Mouse (Mus musculus) E14TG2a.4 (cell line): ENCODE results near the gene Slc15a5.

Source experiments
- H3K27me3 ChIP-seq: 2 replicates; pipeline ENCODE4 v1.6.1; 2014; ENCODE audit warnings: low read length, control low read depth; ENCODE audit not compliant: insufficient read depth
- H3K36me3 ChIP-seq: 2 replicates; pipeline ENCODE4 v1.6.1; 2014; ENCODE audit warnings: low read length, control low read depth; ENCODE audit not compliant: insufficient read depth
- H3K4me1 ChIP-seq: replicated peaks from 2 replicates; pipeline ENCODE4 v1.6.1; 2014; ENCODE audit warnings: low read depth, low read length, control low read depth
- H3K4me3 ChIP-seq: replicated peaks from 2 replicates; pipeline ENCODE4 v1.5.1; 2014; ENCODE audit warnings: mild to moderate bottlenecking, low read length
- H3K9me3 ChIP-seq: 2 replicates; pipeline ENCODE4 v1.6.1; 2014; ENCODE audit warnings: low read length, control low read depth
- CTCF ChIP-seq: conservative IDR thresholded peaks from 2 replicates; pipeline ENCODE4 v1.5.1; 2014; ENCODE audit warnings: low read length
- NANOG ChIP-seq: IDR thresholded peaks from 2 replicates; pipeline ENCODE4 v1.6.1; 2014; ENCODE audit warnings: borderline replicate concordance, low read length, mixed read lengths
- POU5F1 ChIP-seq: IDR thresholded peaks from 2 replicates; pipeline ENCODE4 v1.6.1; 2014; ENCODE audit warnings: low read length, borderline replicate concordance

Gene Slc15a5

DNA sequence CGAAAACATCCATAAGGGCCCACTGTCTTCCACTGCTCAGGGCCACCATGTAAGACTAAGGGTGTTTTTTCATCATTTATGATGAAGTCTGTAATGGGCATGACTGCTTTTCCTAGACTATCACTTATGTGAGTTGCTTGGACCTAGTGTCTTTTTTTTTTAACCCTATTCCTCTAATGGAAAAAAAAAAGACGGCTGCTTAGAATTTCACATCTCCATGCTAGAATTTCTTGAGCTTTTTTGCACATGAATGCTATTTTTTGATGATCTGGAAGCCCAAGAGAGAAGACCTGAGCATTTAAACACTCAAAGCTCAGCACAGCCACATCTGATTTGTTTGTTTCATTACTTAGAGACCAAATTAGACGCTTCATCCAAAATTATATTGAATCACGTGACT, at the start of gene Slc15a5:
Gene Slc15a5, minus strand, starts transcription at position 101 of the 400 bp plus-strand sequence.
- H3K4me3 ChIP-seq: no peak within 1 kb of the TSS
- no peaks in the 10 kb centered on the region for H3K9me3 ChIP-seq
- H3K36me3 ChIP-seq: no peaks in the 10 kb centered on the region
- H3K27me3 ChIP-seq: no peaks in the 10 kb centered on the region
- no peaks in the 10 kb centered on the region for H3K4me1 ChIP-seq
- no peak for TF ChIP-seq POU5F1
- no peak for TF ChIP-seq CTCF
- TF ChIP-seq NANOG: no peak

DNA sequence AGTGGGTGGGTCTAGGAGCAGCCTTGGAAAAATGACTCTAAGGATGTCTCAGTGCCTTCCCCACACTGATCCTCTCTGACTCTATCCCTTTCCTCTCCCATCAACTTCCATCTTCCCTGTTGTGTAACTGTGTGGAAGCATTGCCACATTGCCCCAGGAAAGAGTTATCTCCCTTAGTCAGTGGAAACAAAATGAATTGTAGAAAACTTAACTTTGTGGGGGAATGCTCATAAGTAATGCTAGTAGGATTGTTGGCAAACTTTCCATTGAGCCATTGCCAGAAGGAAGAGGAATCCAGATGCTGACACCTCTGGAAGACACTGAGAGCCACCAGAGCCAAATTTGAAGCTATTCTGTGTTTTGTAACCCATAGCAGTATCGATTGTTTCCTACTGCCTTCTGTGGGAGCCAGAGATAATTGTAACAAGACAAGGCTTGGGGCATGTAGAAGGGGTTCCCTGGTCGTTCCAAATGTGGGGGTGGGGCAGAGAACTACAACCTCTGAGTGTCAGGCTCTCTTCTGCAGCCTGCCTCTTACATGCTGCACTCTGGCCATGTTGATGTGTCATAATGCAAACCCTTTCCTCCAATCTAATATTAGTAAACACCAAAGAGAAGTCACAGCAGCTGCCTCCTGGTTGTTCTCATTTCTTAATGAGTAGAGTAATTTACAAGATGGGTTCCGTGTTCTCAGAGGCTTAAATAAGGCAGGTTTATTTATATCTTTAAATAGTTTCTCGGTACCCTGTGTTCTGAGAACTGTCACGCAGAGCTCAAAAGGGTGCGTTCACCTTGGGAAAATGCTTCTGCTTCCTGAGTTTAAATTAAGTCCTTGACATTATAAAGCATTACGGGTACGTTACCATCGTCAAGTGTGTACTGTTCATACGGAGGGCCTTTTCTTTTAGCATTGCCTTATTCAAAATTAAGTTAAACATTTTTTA, 48.9 kb upstream of the Slc15a5 start:
- no peaks in the 10 kb centered on the region for H3K9me3 ChIP-seq
- H3K4me3 ChIP-seq: no peak overlapping the region
- TF ChIP-seq POU5F1 (no peak), CTCF (no peak), NANOG (no peak)
- no peaks in the 10 kb centered on the region for H3K36me3 ChIP-seq
- no peaks in the 10 kb centered on the region for H3K27me3 ChIP-seq
- H3K4me1 ChIP-seq: no peaks in the 10 kb centered on the region

DNA sequence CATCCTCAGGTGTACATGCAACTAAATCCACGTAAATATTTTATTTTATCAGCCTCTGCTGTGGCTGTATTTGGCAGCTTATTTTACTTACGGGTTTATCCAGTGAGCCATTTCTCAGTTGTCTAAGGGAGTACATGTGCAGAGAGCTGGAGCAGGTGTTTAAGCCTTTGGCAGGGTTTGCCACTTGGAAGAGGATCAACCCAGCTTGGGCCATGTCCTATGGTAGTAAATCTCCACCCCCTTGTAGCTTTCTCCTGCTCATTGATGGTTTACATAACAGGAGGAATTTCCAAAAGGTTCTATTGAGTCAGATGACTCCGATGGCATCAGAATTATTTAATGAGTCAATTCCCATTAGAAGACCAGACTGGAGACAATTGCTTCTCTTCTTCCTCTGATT, 37.8 kb upstream of the Slc15a5 start:
- no peak overlapping the region for H3K4me3 ChIP-seq
- TF ChIP-seq NANOG (no peak), CTCF (no peak), POU5F1 (no peak)
- H3K36me3 ChIP-seq: no peaks in the 10 kb centered on the region
- H3K4me1 ChIP-seq: no peaks in the 10 kb centered on the region
- no peaks in the 10 kb centered on the region for H3K9me3 ChIP-seq
- no peaks in the 10 kb centered on the region for H3K27me3 ChIP-seq

DNA sequence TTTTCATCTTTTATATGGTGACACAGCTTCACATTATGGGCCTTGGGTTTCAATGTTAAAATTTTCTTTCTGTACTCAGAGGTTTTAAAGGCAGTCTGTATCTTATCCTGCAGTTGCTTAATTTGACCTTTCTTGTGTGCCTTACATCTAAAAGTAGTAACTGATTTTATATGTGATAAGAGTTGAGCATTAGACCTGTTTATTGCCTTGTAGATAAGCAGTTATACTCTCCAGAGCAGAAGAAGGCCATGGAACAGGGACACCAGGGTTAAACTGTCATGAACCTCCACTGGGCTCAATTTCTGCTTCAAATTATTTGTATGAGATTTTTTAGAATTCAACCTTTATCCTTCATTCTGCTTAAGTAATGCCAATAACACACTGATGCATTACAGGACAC, 24.8 kb upstream of the Slc15a5 start:
- TF ChIP-seq NANOG: no peak
- TF ChIP-seq CTCF: no peak
- TF ChIP-seq POU5F1: no peak
- no peaks in the 10 kb centered on the region for H3K27me3 ChIP-seq
- H3K4me1 ChIP-seq: peaks cover 3% of the 10 kb centered on the region; the same call in 1 of the 2 replicates
- H3K36me3 ChIP-seq: no peaks in the 10 kb centered on the region
- no peak overlapping the region for H3K4me3 ChIP-seq
- H3K9me3 ChIP-seq: no peaks in the 10 kb centered on the region

DNA sequence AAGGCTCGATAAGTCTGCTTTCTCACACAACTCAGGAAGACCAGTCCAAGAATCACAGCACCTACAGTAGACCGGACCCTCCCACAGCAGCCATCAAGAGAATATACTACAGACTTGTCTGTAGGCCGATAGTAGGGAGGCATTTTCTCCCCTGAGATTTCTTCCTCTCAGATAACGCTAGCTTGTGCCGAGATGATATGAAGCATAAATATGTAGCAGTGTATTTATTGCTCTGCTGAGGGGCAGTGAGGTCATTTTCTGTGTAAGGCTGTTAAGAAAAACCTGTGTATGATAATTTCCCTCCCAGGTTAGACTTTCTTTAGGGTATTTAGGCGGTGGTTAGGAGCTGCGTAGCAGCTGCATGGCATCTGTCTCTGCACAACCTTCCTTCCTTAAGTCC, 23.2 kb upstream of the Slc15a5 start:
- Histone ChIP-seq H3K4me1 (peaks cover 4% of the 10 kb centered on the region; the same call in 1 of the 2 replicates), H3K27me3 (no peaks in the 10 kb centered on the region)

DNA sequence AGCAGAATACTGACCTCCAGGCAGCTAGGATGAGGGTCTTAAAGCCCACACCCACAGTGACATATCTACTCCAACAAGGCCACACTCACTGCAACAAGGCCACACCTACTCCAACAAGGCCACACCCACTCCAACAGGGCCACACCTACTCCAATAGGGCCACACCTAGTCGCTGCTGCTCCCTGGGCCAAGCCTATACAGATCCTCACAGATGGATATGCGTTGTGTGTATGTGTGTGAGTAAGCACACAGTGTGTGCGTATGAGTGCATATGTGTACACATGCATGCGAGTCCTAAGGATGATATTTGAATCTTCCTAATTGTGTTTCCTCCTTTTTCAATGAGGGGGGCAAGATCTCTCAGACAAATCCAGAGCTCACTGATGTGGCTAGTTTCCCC, 22.1 kb upstream of the Slc15a5 start:
- no peaks in the 10 kb centered on the region for H3K9me3 ChIP-seq
- peaks cover 4% of the 10 kb centered on the region; the same call in 1 of the 2 replicates for H3K4me1 ChIP-seq
- H3K27me3 ChIP-seq: no peaks in the 10 kb centered on the region
- H3K36me3 ChIP-seq: no peaks in the 10 kb centered on the region
- H3K4me3 ChIP-seq: no peak overlapping the region
- TF ChIP-seq CTCF (no peak), POU5F1 (no peak), NANOG (no peak)

More for the DNA sequence above, 23.2 kb upstream of the Slc15a5 start:
- no peak overlapping the region for H3K4me3 ChIP-seq
- no peaks in the 10 kb centered on the region for H3K36me3 ChIP-seq
- no peaks in the 10 kb centered on the region for H3K9me3 ChIP-seq
- no peak for TF ChIP-seq POU5F1
- no peak for TF ChIP-seq NANOG
- no peak for TF ChIP-seq CTCF

DNA sequence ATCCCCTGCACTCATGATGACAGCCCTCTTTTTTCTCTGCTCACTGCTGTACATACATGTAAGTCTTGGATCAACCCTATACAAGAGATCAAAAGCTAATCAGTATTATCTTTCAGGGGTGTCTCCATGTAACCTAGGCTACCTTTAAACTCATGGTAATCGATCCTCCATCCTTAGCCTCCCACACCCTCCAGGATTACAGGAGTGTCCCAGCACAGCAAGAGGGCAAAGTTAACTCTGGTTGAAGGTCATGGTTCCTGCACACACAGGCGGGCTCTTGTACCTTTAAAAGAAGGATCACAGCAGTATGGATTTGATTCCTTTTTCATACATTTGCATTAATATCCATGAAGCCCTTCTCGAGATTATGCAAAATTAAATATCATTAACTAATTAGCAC, 19.9 kb upstream of the Slc15a5 start:
- Histone ChIP-seq H3K36me3 (no peaks in the 10 kb centered on the region), H3K27me3 (no peaks in the 10 kb centered on the region), H3K4me1 (peaks cover 4% of the 10 kb centered on the region; the same call in 1 of the 2 replicates), H3K9me3 (no peaks in the 10 kb centered on the region), H3K4me3 (no peak overlapping the region)
- TF ChIP-seq POU5F1 (no peak), CTCF (no peak), NANOG (no peak)

DNA sequence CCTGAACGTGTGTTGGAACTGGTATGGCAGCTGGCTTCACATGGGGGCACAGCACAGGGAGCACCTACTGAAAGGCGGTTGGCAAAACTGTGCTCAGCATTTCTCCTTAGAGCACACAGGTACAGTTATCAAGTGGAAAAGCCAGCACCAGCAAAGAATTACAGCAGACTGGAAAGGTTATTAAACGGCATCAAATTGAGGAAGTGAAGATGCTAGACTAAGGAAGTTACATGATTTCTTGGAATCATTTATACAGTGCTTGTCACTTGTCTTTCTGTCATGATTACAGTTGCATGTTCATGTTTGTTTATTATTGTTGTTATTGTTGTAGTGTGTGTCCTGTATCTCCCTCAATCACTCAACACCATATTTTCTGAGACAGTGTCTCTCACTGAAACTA, 15.3 kb upstream of the Slc15a5 start:
- TF ChIP-seq NANOG (no peak), CTCF (no peak), POU5F1 (no peak)
- H3K9me3 ChIP-seq: no peaks in the 10 kb centered on the region
- no peaks in the 10 kb centered on the region for H3K27me3 ChIP-seq
- H3K36me3 ChIP-seq: no peaks in the 10 kb centered on the region
- no peak overlapping the region for H3K4me3 ChIP-seq
- 0 out of 2 replicates have a peak, but pooled peaks cover 4% of the 10 kb centered on the region for H3K4me1 ChIP-seq

DNA sequence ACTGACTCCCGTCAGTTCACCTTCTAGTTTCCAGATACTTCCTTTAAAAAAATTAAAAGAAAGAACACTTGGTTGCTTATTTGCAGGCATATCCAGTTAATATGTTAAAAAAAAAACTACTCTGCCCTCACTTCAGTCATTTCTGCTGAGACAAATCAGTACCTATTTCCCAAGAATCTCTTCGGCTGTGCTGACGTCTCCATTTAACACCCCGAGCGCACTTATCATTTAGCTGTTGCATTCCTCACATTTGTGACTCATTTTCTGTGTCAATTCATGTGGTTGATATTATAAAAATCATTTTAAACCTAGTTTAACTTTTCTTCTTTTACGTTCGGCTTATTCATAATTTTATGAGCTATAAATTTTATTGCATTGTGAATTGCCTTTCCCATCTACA, 12.7 kb upstream of the Slc15a5 start:
- H3K9me3 ChIP-seq: no peaks in the 10 kb centered on the region
- TF ChIP-seq CTCF (no peak), NANOG (no peak), POU5F1 (no peak)
- no peaks in the 10 kb centered on the region for H3K4me1 ChIP-seq
- H3K4me3 ChIP-seq: no peak overlapping the region
- H3K27me3 ChIP-seq: no peaks in the 10 kb centered on the region
- H3K36me3 ChIP-seq: no peaks in the 10 kb centered on the region
